Mouse (Mus musculus): Measurements from ENCODE around the gene Cers3. TPM values are rescaled to one million over a fixed set of nuclear protein-coding genes. Genes with fewer than 3 reads are reported as not detected.
A peak's percentile ranks its signal among the peaks of the same experiment; 100 is the strongest.

Cers3 gene
- total and polyA plus RNA-seq, 3 experiments = 0.13 to 0.23 (median 0.19) TPM

GRCm38 (mm10) chr7:66749998-66750397, 6.7 kb downstream of the Cers3 start:
- peaks cover 0 to 7% of the 10 kb centered on the region in 2 experiments; a peak in 2 of 4 replicates for H3K4me1 ChIP-seq (ENCODE audit: control insufficient read depth in 1 of 2, insufficient read depth in 2 of 2)
- no peak overlapping the region for H3K4me3 ChIP-seq (replicated peaks in 1 of 3; ENCODE audit: low read depth in 2 of 3, low read length in 2 of 3, poor library complexity in 1 of 3)
- in situ Hi-C loops (cut with MboI; ENCODE audit: low pct_ligation_motif_present, low pct_unique_long_range_greater_than_20kb, low sequenced_read_pairs) = no loop called here
- DNase-seq (ENCODE audit: extremely low read depth) = no peak
- no peak overlapping the region for H3K9ac ChIP-seq (ENCODE audit: insufficient read depth, low read depth)
- dilution Hi-C loops (cut with MboI; ENCODE audit: extremely low pct_ligation_motif_present, extremely low pct_unique_long_range_greater_than_20kb, low sequenced_read_pairs) = no loop called here
- H3K27ac ChIP-seq (ENCODE audit: insufficient read depth, low read depth) = no peak overlapping the region
- no peaks in the 10 kb centered on the region for H3K36me3 ChIP-seq (replicated peaks in 1 of 2; ENCODE audit: control insufficient read depth in 1 of 2, insufficient read depth in 1 of 2, low read length in 1 of 2)
- H3K9me3 ChIP-seq (replicated peaks; ENCODE audit: low read length) = no peaks in the 10 kb centered on the region
- no peaks in the 10 kb centered on the region for H3K79me2 ChIP-seq (replicated peaks; ENCODE audit: control insufficient read depth, extremely low read depth, insufficient read depth, poor library complexity, severe bottlenecking)
- H3K27me3 ChIP-seq (replicated peaks) = no peaks in the 10 kb centered on the region
- no peak for TF ChIP-seq MAFK (IDR thresholded peaks at IDR 0.05; ENCODE audit: insufficient replicate concordance, low read length)
- no peak for TF ChIP-seq POLR2AphosphoS2 (IDR thresholded peaks at IDR 0.05; ENCODE audit: low read depth, low read length)
- TF ChIP-seq ELF1 (IDR thresholded peaks at IDR 0.05; ENCODE audit: low read depth, low read length) = no peak
- no peak for TF ChIP-seq PAX5 (IDR thresholded peaks at IDR 0.05; ENCODE audit: low read length)
- TF ChIP-seq SMC3 (IDR thresholded peaks at IDR 0.05; ENCODE audit: low read depth, low read length) = no peak
- no peak for TF ChIP-seq CHD2 (IDR thresholded peaks at IDR 0.05; ENCODE audit: low read length)
- no peak for TF ChIP-seq MAZ (IDR thresholded peaks at IDR 0.05; ENCODE audit: low read depth, low read length)
- no peak for TF ChIP-seq UBTF (IDR thresholded peaks at IDR 0.05; ENCODE audit: low read depth, low read length)
- TF ChIP-seq TCF12 (IDR thresholded peaks at IDR 0.05; ENCODE audit: low read depth, low read length) = no peak
- TF ChIP-seq BHLHE40 (IDR thresholded peaks at IDR 0.05; ENCODE audit: low read depth, low read length) = no peak
- no peak for TF ChIP-seq NELFE (IDR thresholded peaks at IDR 0.05; ENCODE audit: low read depth, low read length)
- H3K4me2 ChIP-seq (ENCODE audit: insufficient read depth, low read depth, poor library complexity, severe bottlenecking) = no peak overlapping the region

GRCm38 (mm10) chr7:66753816-66754215, 10.5 kb downstream of the Cers3 start:
- H3K4me1 ChIP-seq (ENCODE audit: control insufficient read depth in 1 of 2, insufficient read depth in 2 of 2) = peaks cover 0 to 13% of the 10 kb centered on the region in 2 experiments; a peak in 3 of 4 replicates
- dilution Hi-C loops (cut with MboI; ENCODE audit: extremely low pct_ligation_motif_present, extremely low pct_unique_long_range_greater_than_20kb, low sequenced_read_pairs) = no loop called here
- H3K27ac ChIP-seq (ENCODE audit: insufficient read depth, low read depth) = no peak overlapping the region

GRCm38 (mm10) chr7:66755611-66756010, 12.3 kb downstream of the Cers3 start:
- in situ Hi-C loops (cut with MboI; ENCODE audit: low pct_ligation_motif_present, low pct_unique_long_range_greater_than_20kb, low sequenced_read_pairs) = no loop called here
- H3K9me3 ChIP-seq (replicated peaks; ENCODE audit: low read length) = no peaks in the 10 kb centered on the region
- H3K9ac ChIP-seq (ENCODE audit: insufficient read depth, low read depth) = no peak overlapping the region
- H3K4me1 ChIP-seq (ENCODE audit: control insufficient read depth in 1 of 2, insufficient read depth in 2 of 2) = peaks cover 0 to 13% of the 10 kb centered on the region in 2 experiments; a peak in 3 of 4 replicates
- H3K36me3 ChIP-seq (replicated peaks in 1 of 2; ENCODE audit: control insufficient read depth in 1 of 2, insufficient read depth in 1 of 2, low read length in 1 of 2) = no peaks in the 10 kb centered on the region
- H3K27ac ChIP-seq (ENCODE audit: insufficient read depth, low read depth) = no peak overlapping the region
- H3K27me3 ChIP-seq (replicated peaks) = no peaks in the 10 kb centered on the region
- TF ChIP-seq MAX (IDR thresholded peaks at IDR 0.05; ENCODE audit: low read length) = no peak
- TF ChIP-seq MEF2A (IDR thresholded peaks at IDR 0.05; ENCODE audit: borderline replicate concordance, low read depth, low read length) = no peak
- no peak for TF ChIP-seq ZKSCAN1 (IDR thresholded peaks at IDR 0.05; ENCODE audit: borderline replicate concordance, low read depth, low read length)
- no peak for TF ChIP-seq JUN (IDR thresholded peaks at IDR 0.05; ENCODE audit: insufficient read depth, low read depth, low read length)
- H3K79me2 ChIP-seq (replicated peaks; ENCODE audit: control insufficient read depth, extremely low read depth, insufficient read depth, poor library complexity, severe bottlenecking) = no peaks in the 10 kb centered on the region
- no peak overlapping the region for H3K4me3 ChIP-seq (replicated peaks in 1 of 3; ENCODE audit: low read depth in 2 of 3, low read length in 2 of 3, poor library complexity in 1 of 3)
- peak; percentile 19 for DNase-seq (ENCODE audit: extremely low read depth)
- H3K4me2 ChIP-seq (ENCODE audit: insufficient read depth, low read depth, poor library complexity, severe bottlenecking) = no peak overlapping the region
- dilution Hi-C loops (cut with MboI; ENCODE audit: extremely low pct_ligation_motif_present, extremely low pct_unique_long_range_greater_than_20kb, low sequenced_read_pairs) = no loop called here

More at GRCm38 (mm10) chr7:66753816-66754215, 10.5 kb downstream of the Cers3 start:
- Histone ChIP-seq H3K79me2 (replicated peaks; ENCODE audit: control insufficient read depth, extremely low read depth, insufficient read depth, poor library complexity, severe bottlenecking) (no peaks in the 10 kb centered on the region), H3K27me3 (replicated peaks) (no peaks in the 10 kb centered on the region), H3K9me3 (replicated peaks; ENCODE audit: low read length) (no peaks in the 10 kb centered on the region), H3K9ac (ENCODE audit: insufficient read depth, low read depth) (no peak overlapping the region), H3K36me3 (replicated peaks in 1 of 2; ENCODE audit: control insufficient read depth in 1 of 2, insufficient read depth in 1 of 2, low read length in 1 of 2) (no peaks in the 10 kb centered on the region), H3K4me3 (replicated peaks in 1 of 3; ENCODE audit: low read depth in 2 of 3, low read length in 2 of 3, poor library complexity in 1 of 3) (no peak overlapping the region), H3K4me2 (ENCODE audit: insufficient read depth, low read depth, poor library complexity, severe bottlenecking) (no peak overlapping the region)
- DNase-seq (ENCODE audit: extremely low read depth) = no peak
- TF ChIP-seq ETS1 (conservative IDR thresholded peaks at IDR 0.05; ENCODE audit: low read depth, low read length) (no peak), USF2 (conservative IDR thresholded peaks at IDR 0.05; ENCODE audit: low read depth, low read length) (no peak), RCOR1 (conservative IDR thresholded peaks at IDR 0.05; ENCODE audit: low read depth, low read length) (no peak), JUND (conservative IDR thresholded peaks at IDR 0.05; ENCODE audit: low read depth, low read length) (no peak)
- in situ Hi-C loops (cut with MboI; ENCODE audit: low pct_ligation_motif_present, low pct_unique_long_range_greater_than_20kb, low sequenced_read_pairs) = no loop called here
